Mouse (Mus musculus): ENCODE measurements around the gene Trit1. TPM values are rescaled to one million over a fixed set of nuclear protein-coding genes. Genes with fewer than 3 reads are reported as not detected.
A peak's percentile ranks its signal among the peaks of the same experiment; 100 is the strongest.
"Not testable (repeated sequence)": the region's sequence is repeated elsewhere in the genome, so short reads cannot be mapped to it uniquely, and the experiment has no call there.

Trit1 gene
- polyA plus RNA-seq (2017; shearing (Covaris generic)): 10 to 100 TPM; 16.0 to 21.2 TPM

GRCm38 (mm10) chr4:123016451-123016957 lies at the start of gene Trit1:
Trit1 (plus strand) TSS chr4:123016597.
- ATAC-seq: peak; percentile 99

GRCm38 (mm10) chr4:122968106-122968505 lies 48.3 kb upstream of the Trit1 start:
- ATAC-seq: no peak

- ATAC-seq: no peak
Observed at GRCm38 (mm10) chr4:122971191-122971590, 45.2 kb upstream of the Trit1 start.

- no peak for ATAC-seq
Observed at GRCm38 (mm10) chr4:122971646-122972045, 44.8 kb upstream of the Trit1 start.

- ATAC-seq: no peak
Observed at GRCm38 (mm10) chr4:122972056-122972455, 44.3 kb upstream of the Trit1 start.

GRCm38 (mm10) chr4:122974976-122975520 lies 41.3 kb upstream of the Trit1 start:
- ATAC-seq: no peak

GRCm38 (mm10) chr4:122976885-122977284 lies 39.5 kb upstream of the Trit1 start:
- no peak for ATAC-seq

- no peak for ATAC-seq
Observed at GRCm38 (mm10) chr4:122978850-122979249, 37.5 kb upstream of the Trit1 start.

GRCm38 (mm10) chr4:122979826-122980225 lies 36.6 kb upstream of the Trit1 start:
- ATAC-seq: no peak

- no peak for ATAC-seq
Observed at GRCm38 (mm10) chr4:122980684-122981083, 35.7 kb upstream of the Trit1 start.

GRCm38 (mm10) chr4:122981238-122981637 lies 35.2 kb upstream of the Trit1 start:
- ATAC-seq: no peak

- no peak for ATAC-seq
Observed at GRCm38 (mm10) chr4:122981930-122982329, 34.5 kb upstream of the Trit1 start.

GRCm38 (mm10) chr4:122982537-122982936 lies 33.9 kb upstream of the Trit1 start:
- ATAC-seq: no peak

- peak; percentile 54 for ATAC-seq
Observed at GRCm38 (mm10) chr4:122983486-122984261, 32.7 kb upstream of the Trit1 start.

- ATAC-seq: peak; percentile 91
Observed at GRCm38 (mm10) chr4:122985110-122985509, 31.3 kb upstream of the Trit1 start.

GRCm38 (mm10) chr4:122987421-122987820 lies 29.0 kb upstream of the Trit1 start:
- no peak for ATAC-seq

GRCm38 (mm10) chr4:122988004-122988403 lies 28.4 kb upstream of the Trit1 start:
- not testable (repeated sequence) for ATAC-seq

- ATAC-seq: no peak
Observed at GRCm38 (mm10) chr4:122991177-122991576, 25.2 kb upstream of the Trit1 start.

- ATAC-seq: no peak
Observed at GRCm38 (mm10) chr4:122992276-122992675, 24.1 kb upstream of the Trit1 start.

- ATAC-seq: peak; percentile 89
Observed at GRCm38 (mm10) chr4:122995404-122996220, 20.8 kb upstream of the Trit1 start, which contains the start of gene Mycl. Mycl (plus strand) TSS chr4:122995652.

GRCm38 (mm10) chr4:122996221-122996617 lies 20.2 kb upstream of the Trit1 start:
- peak; percentile 38 for ATAC-seq

- peak; percentile 21 for ATAC-seq
Observed at GRCm38 (mm10) chr4:122996618-122997381, 19.6 kb upstream of the Trit1 start.

Measured in CD4-positive, CD25-positive, alpha-beta regulatory T cell, adult 4 months (primary cell).